Comparison of ENCODE assay signal across 9 mouse cellular contexts in genomic region chr5:38091046-38091965, GRCm38 (mm10). TPM values are rescaled to one million over a fixed set of nuclear protein-coding genes. Genes with fewer than 3 reads are reported as not detected.
DNase-seq lines count a peak whose midpoint lies in the region; ATAC-seq lines count a peak whose summit lies in the region.
"Had no signal": no experiment of that assay in that cellular context is flagged by ENCODE, and none has a peak within 500 bp of the region (broad histone marks: within the 10 kb centered on the region; RNA-seq: fewer than 3 reads in every experiment).

No protein-coding gene starts in this region.

- no peak overlapping the region for H3K4me3 ChIP-seq in midbrain, embryonic 12.5 days
- H3K4me3 ChIP-seq: liver, embryonic 15.5 days had no signal

- H3K9ac ChIP-seq in midbrain, embryonic 12.5 days (replicated peaks): no peak overlapping the region
- H3K9ac ChIP-seq: liver, embryonic 15.5 days had no signal

- no peaks in the 10 kb centered on the region for H3K27me3 ChIP-seq in midbrain, embryonic 12.5 days
- H3K27me3 ChIP-seq: liver, embryonic 15.5 days had no signal

- ATAC-seq in midbrain, embryonic 12.5 days (ENCODE audit: low FRiP score, low read depth): peak; percentile 49; the same call in 1 of the 2 replicates

- intact Hi-C loops in heart, postnatal 25 days (cut with DNase I): loop anchor here (10.0 kb wide), 1 partner anchor 797 kb away; no protein-coding TSS in a partner anchor
- intact Hi-C loops in gastrocnemius, postnatal 14 days (cut with DNase I; ENCODE audit: low total_unique reads): no loop called here

- no peak overlapping the region for H3K4me2 ChIP-seq in midbrain, embryonic 12.5 days (replicated peaks)
- H3K4me2 ChIP-seq: liver, embryonic 15.5 days had no signal

- WGBS in midbrain, embryonic 12.5 days: 71% methylated on average over 8 of the region's 8 CpGs

- peaks cover 5% of the 10 kb centered on the region for H3K4me1 ChIP-seq in midbrain, embryonic 12.5 days
- H3K4me1 ChIP-seq: liver, embryonic 15.5 days had no signal

- peak; percentile 13 to 41 for DNase-seq in heart, adult 9 months (ENCODE audit: low spot score in 2 of 2)
- DNase-seq in heart, postnatal 25 days (ENCODE audit: low spot score): no peak
- peak; percentile 58 for DNase-seq in thymus, postnatal 0 days (ENCODE audit: low spot score)
- no peak for DNase-seq in thymus, adult 18-20 months
- DNase-seq in cerebellum, adult 9-10 months: peak; percentile 75
- DNase-seq in induced T-regulatory cell, adult 2 months (ENCODE audit: low read depth): peak; percentile 72
- DNase-seq in gastrocnemius, postnatal 14 days: no peak

- no peaks in the 10 kb centered on the region for H3K9me3 ChIP-seq in midbrain, embryonic 12.5 days
- H3K9me3 ChIP-seq: liver, embryonic 15.5 days had no signal

- no peak overlapping the region for H3K27ac ChIP-seq in midbrain, embryonic 12.5 days (replicated peaks)
- H3K27ac ChIP-seq: liver, embryonic 15.5 days had no signal

- no peaks in the 10 kb centered on the region for H3K36me3 ChIP-seq in midbrain, embryonic 12.5 days
- H3K36me3 ChIP-seq: liver, embryonic 15.5 days had no signal

RNA-seq across cellular contexts. Expression of gene Stx18, which starts 52.8 kb away (rescaled TPM):
- 10 to 100 TPM; 15.0 to 16.4 TPM for total RNA-seq in heart, postnatal 25 days (2021)
- polyA plus RNA-seq in thymus, postnatal 0 days (2015; fragmentation: Nextera tagmentation; extraction: Ambion mirVana): 34.7 and 40.0 TPM in 2 replicates
- 42.1 and 42.5 TPM in 2 replicates for polyA plus RNA-seq in midbrain, embryonic 12.5 days (2016; fragmentation: Nextera tagmentation; extraction: Ambion mirVana)
- total RNA-seq in gastrocnemius, postnatal 14 days (2021): 10 to 100 TPM; 14.7 to 16.2 TPM

Comparison
In these comparisons a context has a peak if more than half of its experiments do, and no peak if none do; other contexts are left out.
1. DNase-seq: peak in heart, adult 9 months (2 of 2), thymus, postnatal 0 days (single experiment), cerebellum, adult 9-10 months (single experiment) and induced T-regulatory cell, adult 2 months (single experiment); none in heart, postnatal 25 days (single experiment), thymus, adult 18-20 months (0 of 2) and gastrocnemius, postnatal 14 days (single experiment).